Mouse (Mus musculus): ENCODE results near the gene Utf1. TPM values are rescaled to one million over a fixed set of nuclear protein-coding genes. Genes with fewer than 3 reads are reported as not detected.

Utf1 gene
- not detected in 2 replicates for total RNA-seq (2012; rRNA removed)
- total RNA-seq (2014; rRNA removed), result not detected in 2 replicates
- not detected in 2 replicates for polyA plus RNA-seq (2012; ENCODE audit: insufficient read length, low read depth)

- Histone ChIP-seq H3K27ac (ENCODE audit: insufficient read depth, low read depth) (no peak within 1 kb of the TSS), H3K79me2 (replicated peaks; ENCODE audit: control insufficient read depth, extremely low read depth, insufficient read depth, poor library complexity, severe bottlenecking) (no peaks in the 10 kb centered on the region), H3K4me1 (ENCODE audit: control insufficient read depth in 1 of 2, insufficient read depth in 2 of 2) (peaks cover 5 to 51% of the 10 kb centered on the region in 2 experiments), H3K36me3 (replicated peaks in 1 of 2; ENCODE audit: control insufficient read depth in 1 of 2, insufficient read depth in 1 of 2, low read length in 1 of 2) (peaks cover 0 to 30% of the 10 kb centered on the region in 2 experiments), H3K9ac (ENCODE audit: insufficient read depth, low read depth) (no peak within 1 kb of the TSS), H3K27me3 (replicated peaks) (no peaks in the 10 kb centered on the region), H3K9me3 (replicated peaks; ENCODE audit: low read length) (peaks cover 17% of the 10 kb centered on the region), H3K4me3 (replicated peaks in 1 of 3; ENCODE audit: low read depth in 2 of 3, low read length in 2 of 3, poor library complexity in 1 of 3) (no peak within 1 kb of the TSS), H3K4me2 (ENCODE audit: insufficient read depth, low read depth, poor library complexity, severe bottlenecking) (no peak within 1 kb of the TSS)
- in situ Hi-C loops (cut with MboI; ENCODE audit: low pct_ligation_motif_present, low pct_unique_long_range_greater_than_20kb, low sequenced_read_pairs) (no loop called here), dilution Hi-C loops (cut with MboI; ENCODE audit: extremely low pct_ligation_motif_present, extremely low pct_unique_long_range_greater_than_20kb, low sequenced_read_pairs) (no loop called here)
- DNase-seq (ENCODE audit: extremely low read depth), result no peak
- TF ChIP-seq ZC3H11A (IDR thresholded peaks at IDR 0.05; ENCODE audit: low read depth, low read length) (no peak), POLR2AphosphoS2 (IDR thresholded peaks at IDR 0.05; ENCODE audit: low read depth, low read length) (no peak), TCF12 (IDR thresholded peaks at IDR 0.05; ENCODE audit: low read depth, low read length) (no peak), KAT2A (IDR thresholded peaks at IDR 0.05; ENCODE audit: insufficient replicate concordance, low read length) (no peak), ZNF384 (IDR thresholded peaks at IDR 0.05; ENCODE audit: low read depth, low read length) (no peak), ZKSCAN1 (IDR thresholded peaks at IDR 0.05; ENCODE audit: borderline replicate concordance, low read depth, low read length) (no peak), E2F4 (IDR thresholded peaks at IDR 0.05; ENCODE audit: insufficient replicate concordance, low read depth, low read length) (no peak), MEF2A (IDR thresholded peaks at IDR 0.05; ENCODE audit: borderline replicate concordance, low read depth, low read length) (no peak), BHLHE40 (IDR thresholded peaks at IDR 0.05; ENCODE audit: low read depth, low read length) (no peak), USF1 (IDR thresholded peaks at IDR 0.05; ENCODE audit: low read depth, low read length) (no peak)
These were observed at the start of gene Utf1 for GRCm38 (mm10) chr7:139943674-139944281. Gene Utf1 (plus strand): TSS chr7:139943789.

GRCm38 (mm10) chr7:139894655-139895557 is 48.7 kb upstream of the Utf1 start, which contains the start of gene Kndc1:
Gene Kndc1 (plus strand): TSS chr7:139894696.
- no peak for TF ChIP-seq KAT2A (IDR thresholded peaks at IDR 0.05; ENCODE audit: insufficient replicate concordance, low read length)
- TF ChIP-seq UBTF (IDR thresholded peaks at IDR 0.05; ENCODE audit: low read depth, low read length), result no peak
- TF ChIP-seq E2F4 (IDR thresholded peaks at IDR 0.05; ENCODE audit: insufficient replicate concordance, low read depth, low read length), result no peak
- no peak for TF ChIP-seq TCF12 (IDR thresholded peaks at IDR 0.05; ENCODE audit: low read depth, low read length)
- no peak for TF ChIP-seq MEF2A (IDR thresholded peaks at IDR 0.05; ENCODE audit: borderline replicate concordance, low read depth, low read length)
- no peak for TF ChIP-seq USF1 (IDR thresholded peaks at IDR 0.05; ENCODE audit: low read depth, low read length)
- Histone ChIP-seq H3K79me2 (replicated peaks; ENCODE audit: control insufficient read depth, extremely low read depth, insufficient read depth, poor library complexity, severe bottlenecking) (no peaks in the 10 kb centered on the region), H3K27ac (ENCODE audit: insufficient read depth, low read depth) (no peak within 1 kb of the TSS), H3K9ac (ENCODE audit: insufficient read depth, low read depth) (no peak within 1 kb of the TSS), H3K9me3 (replicated peaks; ENCODE audit: low read length) (no peaks in the 10 kb centered on the region), H3K27me3 (replicated peaks) (peaks cover 61% of the 10 kb centered on the region), H3K4me1 (ENCODE audit: control insufficient read depth in 1 of 2, insufficient read depth in 2 of 2) (peaks cover 0 to 7% of the 10 kb centered on the region in 2 experiments; a peak in 1 of 4 replicates), H3K4me2 (ENCODE audit: insufficient read depth, low read depth, poor library complexity, severe bottlenecking) (peak within 1 kb of the TSS; percentile 81), H3K4me3 (replicated peaks in 1 of 3; ENCODE audit: low read depth in 2 of 3, low read length in 2 of 3, poor library complexity in 1 of 3) (peak within 1 kb of the TSS in 1 of 3 experiments; percentile 27), H3K36me3 (replicated peaks in 1 of 2; ENCODE audit: control insufficient read depth in 1 of 2, insufficient read depth in 1 of 2, low read length in 1 of 2) (no peaks in the 10 kb centered on the region)
- no peak for DNase-seq (ENCODE audit: extremely low read depth)
- in situ Hi-C loops (cut with MboI; ENCODE audit: low pct_ligation_motif_present, low pct_unique_long_range_greater_than_20kb, low sequenced_read_pairs) (loop anchor here (25.0 kb wide), 1 partner anchor 408 kb away; no protein-coding TSS in a partner anchor), dilution Hi-C loops (cut with MboI; ENCODE audit: extremely low pct_ligation_motif_present, extremely low pct_unique_long_range_greater_than_20kb, low sequenced_read_pairs) (no loop called here)
